Mouse (Mus musculus) megakaryocyte, adult 5-6 weeks (primary cell): ENCODE data around the gene Cadm2. TPM values are rescaled to one million over a fixed set of nuclear protein-coding genes. Genes with fewer than 3 reads are reported as not detected.

Experiments used
- ATAC-seq: 2 replicates; pipeline ENCODE4 v1.8.0; 2016; ENCODE audit warnings: mild to moderate bottlenecking, inconsistent platforms; ENCODE audit not compliant: poor library complexity, severe bottlenecking
- total RNA-seq, 2 experiments: library from RNA; stranded (forward) in 1 of 2; stranded (reverse) in 1 of 2; fragments of 153-499, 151-499 nt in 1 of 2; fragments of 221-1000, 200-1000 nt in 1 of 2; gene quantifications; 2 replicates each; pipeline versions ENCODE4 v1.2.3 to v1.2.4; 2015 to 2017

The Cadm2 gene
- total RNA-seq, 2 experiments from 2014 or later, result not detected

GRCm38 (mm10) chr16:67175386-67175785, 445.3 kb downstream of the Cadm2 start:
- no peak for ATAC-seq

GRCm38 (mm10) chr16:67162211-67162790, 458.4 kb downstream of the Cadm2 start:
- no peak for ATAC-seq

- no peak for ATAC-seq
Observed at GRCm38 (mm10) chr16:67124811-67125210, 495.9 kb downstream of the Cadm2 start.

- ATAC-seq, result no peak
Observed at GRCm38 (mm10) chr16:67122532-67122931, 498.2 kb downstream of the Cadm2 start.

- no peak for ATAC-seq
Observed at GRCm38 (mm10) chr16:67121781-67122180, 498.9 kb downstream of the Cadm2 start.

- ATAC-seq, result no peak
Observed at GRCm38 (mm10) chr16:67106478-67107061, 514.1 kb downstream of the Cadm2 start.

- ATAC-seq, result no peak
Observed at GRCm38 (mm10) chr16:67096706-67097105, 524.0 kb downstream of the Cadm2 start.

GRCm38 (mm10) chr16:67095916-67096315, 524.8 kb downstream of the Cadm2 start:
- no peak for ATAC-seq

GRCm38 (mm10) chr16:67089747-67090146, 531.0 kb downstream of the Cadm2 start:
- ATAC-seq, result no peak

GRCm38 (mm10) chr16:67079318-67079717, 541.4 kb downstream of the Cadm2 start:
- ATAC-seq, result no peak

- ATAC-seq, result no peak
Observed at GRCm38 (mm10) chr16:67076169-67076895, 544.4 kb downstream of the Cadm2 start.

- ATAC-seq, result no peak
Observed at GRCm38 (mm10) chr16:67068461-67068860, 552.2 kb downstream of the Cadm2 start.

GRCm38 (mm10) chr16:67030918-67031317, 589.8 kb downstream of the Cadm2 start:
- no peak for ATAC-seq

- no peak for ATAC-seq
Observed at GRCm38 (mm10) chr16:67019856-67020255, 600.9 kb downstream of the Cadm2 start.

GRCm38 (mm10) chr16:67017710-67018109, 603.0 kb downstream of the Cadm2 start:
- ATAC-seq, result no peak

GRCm38 (mm10) chr16:67003161-67003560, 617.5 kb downstream of the Cadm2 start:
- no peak for ATAC-seq

GRCm38 (mm10) chr16:67001707-67002106, 619.0 kb downstream of the Cadm2 start:
- no peak for ATAC-seq

- ATAC-seq, result no peak
Observed at GRCm38 (mm10) chr16:66997461-66997860, 623.2 kb downstream of the Cadm2 start.

GRCm38 (mm10) chr16:66987741-66988140, 633.0 kb downstream of the Cadm2 start:
- ATAC-seq, result no peak

GRCm38 (mm10) chr16:66986879-66987278, 633.8 kb downstream of the Cadm2 start:
- no peak for ATAC-seq

GRCm38 (mm10) chr16:66970912-66971311, 649.8 kb downstream of the Cadm2 start:
- no peak for ATAC-seq

GRCm38 (mm10) chr16:66969520-66970144, 651.1 kb downstream of the Cadm2 start:
- ATAC-seq, result no peak
